Mouse (Mus musculus): ENCODE measurements around the gene Lrp8. TPM values are rescaled to one million over a fixed set of nuclear protein-coding genes. Genes with fewer than 3 reads are reported as not detected.

Gene Lrp8
- total RNA-seq, 1 experiment, result 8.3 TPM

DNA sequence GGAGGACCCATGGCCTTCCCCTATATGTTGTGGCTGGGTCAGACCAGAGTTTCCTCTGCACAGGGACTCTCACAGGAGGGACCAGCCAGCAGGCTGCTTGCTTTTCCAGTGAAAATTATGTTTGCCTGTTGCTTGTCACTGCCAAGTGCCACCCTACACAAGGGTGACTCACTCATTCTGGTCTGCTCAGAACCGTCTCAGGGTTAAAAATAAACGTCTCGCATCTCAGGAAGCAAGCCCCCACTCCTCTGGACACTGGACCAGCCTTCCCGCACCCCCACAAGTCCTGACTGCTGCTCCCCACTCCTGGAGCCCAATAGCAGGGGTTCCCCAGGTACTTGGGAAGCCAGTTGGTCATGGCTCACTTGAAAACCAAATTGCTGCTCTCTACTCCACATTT is 14.4 kb downstream of the Lrp8 start:
- Histone ChIP-seq H3K36me3 (ENCODE audit: control insufficient read depth, insufficient read depth, low read length, poor library complexity, severe bottlenecking) (no peaks in the 10 kb centered on the region; the same call in 1 of the 2 replicates), H3K4me1 (ENCODE audit: control insufficient read depth in 2 of 2, insufficient read depth in 2 of 2, low read length in 2 of 2, poor library complexity in 1 of 2) (no peaks in the 10 kb centered on the region), H3K27ac (ENCODE audit: insufficient read depth, low read depth, low read length, poor library complexity, severe bottlenecking) (no peak overlapping the region), H3K4me3 (ENCODE audit: insufficient read depth in 1 of 2, low read depth in 1 of 2, low read length in 2 of 2, poor library complexity in 1 of 2, severe bottlenecking in 1 of 2) (no peak overlapping the region), H3K9ac (ENCODE audit: insufficient read depth, low read depth, low read length, poor library complexity, severe bottlenecking) (no peak overlapping the region), H3K9me3 (ENCODE audit: control insufficient read depth, insufficient read depth, low read depth, low read length) (no peaks in the 10 kb centered on the region)
- in situ Hi-C loops (cut with MboI; ENCODE audit: low sequenced_read_pairs in 2 of 2, unreplicated experiment in 2 of 2), result no loop called here
- no peak for TF ChIP-seq ZC3H11A (IDR thresholded peaks at IDR 0.05; ENCODE audit: borderline replicate concordance, low read depth, low read length)
- TF ChIP-seq MAFK (IDR thresholded peaks at IDR 0.05; ENCODE audit: insufficient read depth, low read depth, low read length), result no peak
- TF ChIP-seq CHD2 (IDR thresholded peaks at IDR 0.05; ENCODE audit: low read depth, low read length), result no peak
- TF ChIP-seq HCFC1 (IDR thresholded peaks at IDR 0.05; ENCODE audit: borderline replicate concordance, insufficient read depth, low read length), result no peak
- no peak for TF ChIP-seq ZNF384 (IDR thresholded peaks at IDR 0.05; ENCODE audit: low read depth, low read length)
- DNase-seq (ENCODE audit: low read depth, low spot score), result no peak

DNA sequence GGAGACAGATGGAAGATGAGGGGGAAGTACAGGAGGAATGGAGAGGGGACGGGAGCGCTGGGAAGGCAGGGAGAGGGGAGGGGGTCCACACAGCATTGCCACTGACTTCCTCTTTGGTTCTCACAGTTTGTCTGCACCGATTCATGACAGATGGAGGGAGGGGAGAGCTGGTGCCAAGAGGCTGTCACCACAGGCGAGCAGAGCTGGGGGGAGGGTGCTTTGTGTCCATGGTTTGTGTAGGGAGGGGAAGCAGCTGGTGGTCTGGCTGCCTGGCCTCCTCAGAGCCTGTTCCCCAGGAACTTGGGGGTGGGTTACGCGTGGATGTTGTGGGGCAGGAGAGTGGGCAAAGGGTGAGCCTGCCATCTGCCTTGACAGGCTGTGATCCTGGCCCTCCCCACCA is 15.4 kb downstream of the Lrp8 start:
- Histone ChIP-seq H3K4me3 (ENCODE audit: insufficient read depth in 1 of 2, low read depth in 1 of 2, low read length in 2 of 2, poor library complexity in 1 of 2, severe bottlenecking in 1 of 2) (no peak overlapping the region), H3K9ac (ENCODE audit: insufficient read depth, low read depth, low read length, poor library complexity, severe bottlenecking) (no peak overlapping the region), H3K27ac (ENCODE audit: insufficient read depth, low read depth, low read length, poor library complexity, severe bottlenecking) (no peak overlapping the region), H3K4me1 (ENCODE audit: control insufficient read depth in 2 of 2, insufficient read depth in 2 of 2, low read length in 2 of 2, poor library complexity in 1 of 2) (no peaks in the 10 kb centered on the region), H3K9me3 (ENCODE audit: control insufficient read depth, insufficient read depth, low read depth, low read length) (no peaks in the 10 kb centered on the region), H3K36me3 (ENCODE audit: control insufficient read depth, insufficient read depth, low read length, poor library complexity, severe bottlenecking) (no peaks in the 10 kb centered on the region; the same call in 1 of the 2 replicates)
- in situ Hi-C loops (cut with MboI; ENCODE audit: low sequenced_read_pairs in 2 of 2, unreplicated experiment in 2 of 2), result no loop called here
- no peak for DNase-seq (ENCODE audit: low read depth, low spot score)
- TF ChIP-seq HCFC1 (IDR thresholded peaks at IDR 0.05; ENCODE audit: borderline replicate concordance, insufficient read depth, low read length) (no peak), CHD2 (IDR thresholded peaks at IDR 0.05; ENCODE audit: low read depth, low read length) (no peak), ZNF384 (IDR thresholded peaks at IDR 0.05; ENCODE audit: low read depth, low read length) (no peak), ZC3H11A (IDR thresholded peaks at IDR 0.05; ENCODE audit: borderline replicate concordance, low read depth, low read length) (no peak), MAFK (IDR thresholded peaks at IDR 0.05; ENCODE audit: insufficient read depth, low read depth, low read length) (no peak)

DNA sequence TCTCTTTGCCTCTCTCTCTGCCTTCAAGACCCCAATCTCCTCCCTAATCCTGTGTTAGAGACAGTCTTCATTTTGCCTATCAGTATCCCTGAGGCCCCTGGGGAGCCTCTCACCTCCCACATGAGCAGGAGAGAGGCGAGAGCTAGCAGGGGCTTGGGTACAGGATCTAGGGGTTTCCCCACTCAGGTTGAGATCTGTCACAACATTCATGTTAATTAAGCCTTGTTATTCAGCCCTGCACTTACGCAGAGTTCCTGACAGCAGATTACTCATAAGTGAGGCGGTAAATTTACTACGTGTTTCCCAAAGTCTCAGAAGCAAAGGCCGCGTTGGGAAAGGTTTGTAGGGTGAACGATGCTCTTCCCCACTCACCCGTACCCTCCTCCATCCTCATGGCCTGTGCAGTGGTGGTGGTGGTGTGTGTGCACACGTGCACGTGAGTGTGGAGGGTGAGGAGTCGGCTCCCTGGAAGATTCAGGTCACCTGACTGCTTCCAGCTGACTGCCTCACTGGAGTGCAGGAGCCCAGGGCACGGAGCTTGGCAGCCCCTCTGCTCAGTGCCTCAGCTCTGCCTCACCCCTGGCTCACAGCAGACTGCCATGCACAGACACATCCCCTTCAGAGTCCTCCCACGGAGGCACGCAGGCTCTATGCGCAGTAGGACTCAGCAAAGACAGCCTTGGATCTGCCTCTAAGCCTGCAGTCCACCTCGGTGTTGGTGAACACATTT is 18.1 kb downstream of the Lrp8 start:
- H3K9ac ChIP-seq (ENCODE audit: insufficient read depth, low read depth, low read length, poor library complexity, severe bottlenecking), result no peak overlapping the region
- H3K36me3 ChIP-seq (ENCODE audit: control insufficient read depth, insufficient read depth, low read length, poor library complexity, severe bottlenecking), result no peaks in the 10 kb centered on the region
- no peaks in the 10 kb centered on the region for H3K9me3 ChIP-seq (ENCODE audit: control insufficient read depth, insufficient read depth, low read depth, low read length)
- in situ Hi-C loops (cut with MboI; ENCODE audit: low sequenced_read_pairs in 2 of 2, unreplicated experiment in 2 of 2), result no loop called here
- no peak overlapping the region for H3K4me3 ChIP-seq (ENCODE audit: insufficient read depth in 1 of 2, low read depth in 1 of 2, low read length in 2 of 2, poor library complexity in 1 of 2, severe bottlenecking in 1 of 2)
- no peak overlapping the region for H3K27ac ChIP-seq (ENCODE audit: insufficient read depth, low read depth, low read length, poor library complexity, severe bottlenecking)
- no peak for TF ChIP-seq CHD2 (IDR thresholded peaks at IDR 0.05; ENCODE audit: low read depth, low read length)
- no peak for TF ChIP-seq ZNF384 (IDR thresholded peaks at IDR 0.05; ENCODE audit: low read depth, low read length)
- no peak for TF ChIP-seq MAFK (IDR thresholded peaks at IDR 0.05; ENCODE audit: insufficient read depth, low read depth, low read length)
- no peak for TF ChIP-seq ZC3H11A (IDR thresholded peaks at IDR 0.05; ENCODE audit: borderline replicate concordance, low read depth, low read length)
- TF ChIP-seq HCFC1 (IDR thresholded peaks at IDR 0.05; ENCODE audit: borderline replicate concordance, insufficient read depth, low read length), result no peak
- no peak for DNase-seq (ENCODE audit: low read depth, low spot score)
- H3K4me1 ChIP-seq (ENCODE audit: control insufficient read depth in 2 of 2, insufficient read depth in 2 of 2, low read length in 2 of 2, poor library complexity in 1 of 2), result peaks cover 0 to 2% of the 10 kb centered on the region in 2 experiments; a peak in 1 of 4 replicates

DNA sequence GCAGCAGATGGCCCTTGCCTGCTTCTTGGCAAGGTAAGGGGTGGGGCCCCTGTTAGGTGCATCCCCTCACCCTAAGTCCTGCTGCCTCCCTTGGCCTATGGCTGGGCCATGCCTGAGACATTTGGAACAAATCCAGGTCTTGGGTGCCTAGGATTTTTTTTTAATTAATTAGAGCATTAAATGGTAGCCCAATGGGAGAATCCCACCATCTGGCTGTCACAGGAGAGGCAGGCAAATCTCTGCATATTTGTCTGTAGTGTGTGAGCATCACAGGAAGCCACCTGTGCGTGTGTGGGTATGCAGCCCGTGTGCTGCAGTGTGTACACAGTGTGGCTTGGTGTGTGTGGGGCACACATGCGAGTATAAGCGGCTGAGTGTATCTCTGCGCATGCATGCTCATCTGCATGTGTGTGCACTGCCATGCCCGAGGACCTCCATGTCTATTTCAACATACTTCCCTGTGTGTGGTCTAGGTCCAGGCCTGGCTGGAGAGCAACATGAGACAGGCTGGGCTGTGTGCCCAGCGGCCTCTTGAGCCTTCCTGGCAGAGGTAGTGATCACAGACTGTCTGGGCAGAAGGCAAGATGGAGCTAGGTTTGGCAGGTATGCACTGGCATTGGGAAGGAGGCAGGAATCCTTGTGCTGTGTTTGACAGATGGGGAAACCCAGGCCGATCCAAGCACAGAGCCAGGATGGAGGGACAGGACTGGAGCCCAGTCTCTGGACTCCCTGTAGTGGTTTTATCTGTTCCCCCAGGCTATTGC is 19.0 kb downstream of the Lrp8 start:
- Histone ChIP-seq H3K9ac (ENCODE audit: insufficient read depth, low read depth, low read length, poor library complexity, severe bottlenecking) (no peak overlapping the region), H3K9me3 (ENCODE audit: control insufficient read depth, insufficient read depth, low read depth, low read length) (no peaks in the 10 kb centered on the region), H3K27ac (ENCODE audit: insufficient read depth, low read depth, low read length, poor library complexity, severe bottlenecking) (no peak overlapping the region), H3K36me3 (ENCODE audit: control insufficient read depth, insufficient read depth, low read length, poor library complexity, severe bottlenecking) (no peaks in the 10 kb centered on the region), H3K4me3 (ENCODE audit: insufficient read depth in 1 of 2, low read depth in 1 of 2, low read length in 2 of 2, poor library complexity in 1 of 2, severe bottlenecking in 1 of 2) (no peak overlapping the region), H3K4me1 (ENCODE audit: control insufficient read depth in 2 of 2, insufficient read depth in 2 of 2, low read length in 2 of 2, poor library complexity in 1 of 2) (peaks cover 0 to 2% of the 10 kb centered on the region in 2 experiments; a peak in 1 of 4 replicates)
- no peak for DNase-seq (ENCODE audit: low read depth, low spot score)
- TF ChIP-seq CHD2 (IDR thresholded peaks at IDR 0.05; ENCODE audit: low read depth, low read length), result no peak
- no peak for TF ChIP-seq ZNF384 (IDR thresholded peaks at IDR 0.05; ENCODE audit: low read depth, low read length)
- no peak for TF ChIP-seq MAFK (IDR thresholded peaks at IDR 0.05; ENCODE audit: insufficient read depth, low read depth, low read length)
- TF ChIP-seq HCFC1 (IDR thresholded peaks at IDR 0.05; ENCODE audit: borderline replicate concordance, insufficient read depth, low read length), result no peak
- no peak for TF ChIP-seq ZC3H11A (IDR thresholded peaks at IDR 0.05; ENCODE audit: borderline replicate concordance, low read depth, low read length)
- in situ Hi-C loops (cut with MboI; ENCODE audit: low sequenced_read_pairs in 2 of 2, unreplicated experiment in 2 of 2), result no loop called here
